Mouse (Mus musculus) bone marrow macrophage, adult 2 months (primary cell): Measurements from ENCODE around the gene Nop10. TPM values are rescaled to one million over a fixed set of nuclear protein-coding genes. Genes with fewer than 3 reads are reported as not detected.

ENCODE experiments used
- H3K27ac ChIP-seq: 2 replicates; pipeline ENCODE4 v1.5.1; 2012; ENCODE audit warnings: low read depth, low read length; ENCODE audit not compliant: insufficient read depth
- H3K4me1 ChIP-seq: 2 replicates; pipeline ENCODE4 v1.6.1; 2012; ENCODE audit warnings: low read length; ENCODE audit not compliant: control insufficient read depth, insufficient read depth
- H3K4me3 ChIP-seq: 2 replicates; pipeline ENCODE4 v1.5.1; 2012; ENCODE audit warnings: mild to moderate bottlenecking, low read length, moderate library complexity; ENCODE audit not compliant: insufficient read depth
- CTCF ChIP-seq: IDR thresholded peaks from 2 replicates; pipeline ENCODE4 v1.5.1; 2012; ENCODE audit warnings: low read depth, mild to moderate bottlenecking, low read length, moderate library complexity
- POLR2A ChIP-seq: IDR thresholded peaks from 2 replicates; pipeline ENCODE4 v1.6.1; 2012; ENCODE audit warnings: mild to moderate bottlenecking, low read depth, low read length, borderline replicate concordance
- polyA plus RNA-seq: library from polyadenylated mRNA; stranded (reverse); fragments of >200 nt; gene quantifications from 2 replicates; pipeline ENCODE4 v1.2.4, GENCODE M21; 2012; ENCODE audit not compliant: missing spikeins, insufficient read depth, insufficient read length

Nop10 gene
- polyA plus RNA-seq, 1 experiment: 52.6 TPM

DNA sequence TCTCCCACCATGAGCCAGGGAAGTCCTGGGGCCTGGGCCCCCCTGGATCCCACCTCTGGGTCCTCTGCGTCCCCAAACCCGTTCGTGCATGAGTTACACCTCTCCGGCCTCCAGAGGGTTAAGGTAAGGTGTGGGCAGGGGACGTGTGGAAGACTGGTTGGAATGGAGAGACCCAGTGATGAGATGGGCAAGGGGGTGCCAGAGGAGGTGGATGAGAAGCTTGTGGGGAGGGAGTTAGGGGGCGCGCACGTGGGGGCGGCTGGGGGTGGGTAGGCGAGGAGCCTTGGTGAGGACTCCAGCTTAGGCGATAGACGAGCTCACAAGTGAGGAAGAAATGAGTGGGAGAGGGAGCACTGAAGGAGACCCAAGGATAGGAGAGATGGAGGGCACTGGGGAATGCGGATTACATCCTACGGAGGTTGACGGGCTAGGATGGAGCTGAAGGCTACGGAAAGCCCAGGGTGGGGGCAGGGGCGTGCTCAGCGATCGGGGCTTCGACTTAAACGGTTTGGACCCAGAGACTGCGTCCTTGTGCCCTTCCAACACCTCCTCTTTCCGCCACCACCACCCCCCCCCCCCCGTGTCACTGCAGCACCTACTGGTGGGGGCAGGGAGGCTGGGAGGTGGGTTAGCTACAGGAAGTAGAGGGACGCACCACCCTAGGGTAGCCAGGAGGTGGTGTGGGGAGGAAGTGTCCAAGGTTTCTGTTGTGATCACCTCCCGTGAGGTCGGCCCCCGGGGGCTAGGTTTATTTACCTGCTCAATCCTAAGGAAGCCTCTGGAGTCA is 21.6 kb upstream of the Nop10 start:
- TF ChIP-seq CTCF (no peak), POLR2A (no peak)
- H3K4me1 ChIP-seq: peaks cover 10% of the 10 kb centered on the region
- H3K4me3 ChIP-seq: peak overlapping the region; percentile 97
- H3K27ac ChIP-seq: no peak overlapping the region

DNA sequence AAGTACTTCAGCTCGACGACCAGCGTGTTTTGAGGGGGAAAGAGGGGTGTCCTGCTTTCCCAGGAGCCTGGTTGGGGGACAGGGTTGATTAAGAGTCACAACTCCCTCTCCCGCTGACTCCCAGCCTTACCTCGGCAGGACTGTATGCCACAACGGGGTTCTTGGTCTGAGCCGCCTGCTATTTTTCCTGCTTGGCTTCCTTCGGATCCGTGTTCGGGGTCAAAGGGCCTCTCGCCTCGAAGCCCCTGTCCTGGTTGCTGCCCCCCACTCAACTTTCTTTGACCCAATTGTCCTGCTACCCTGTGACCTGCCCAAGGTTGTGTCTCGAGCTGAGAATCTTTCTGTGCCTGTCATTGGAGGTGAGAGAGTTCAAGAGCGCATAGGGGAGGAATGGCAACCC is 19.9 kb upstream of the Nop10 start:
- Histone ChIP-seq H3K27ac (no peak overlapping the region), H3K4me3 (no peak overlapping the region), H3K4me1 (peaks cover 10% of the 10 kb centered on the region)
- TF ChIP-seq CTCF: no peak
- TF ChIP-seq POLR2A: no peak

DNA sequence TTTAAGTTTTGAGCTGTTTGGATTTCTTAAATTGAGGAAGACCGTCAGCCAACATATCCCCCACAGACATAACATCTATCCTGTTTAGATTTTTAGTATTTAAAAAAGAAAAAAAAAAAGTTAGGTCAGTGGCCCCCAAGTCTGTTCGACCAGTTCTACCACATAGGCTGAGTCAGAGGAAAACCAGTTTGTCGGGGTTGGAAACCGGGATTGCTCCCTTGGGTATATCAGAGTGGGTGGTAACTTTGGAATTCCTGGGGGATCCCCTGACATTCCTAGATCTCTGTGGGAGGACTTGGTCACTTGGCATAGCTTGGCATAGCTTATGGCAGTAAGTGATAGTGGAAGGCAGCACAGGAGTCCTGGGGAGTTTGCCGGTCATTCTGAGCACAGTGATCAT is 16.4 kb upstream of the Nop10 start:
- no peak overlapping the region for H3K27ac ChIP-seq
- 0 out of 2 replicates have a peak, but pooled peaks cover 3% of the 10 kb centered on the region for H3K4me1 ChIP-seq
- no peak overlapping the region for H3K4me3 ChIP-seq
- TF ChIP-seq POLR2A: no peak
- TF ChIP-seq CTCF: no peak

DNA sequence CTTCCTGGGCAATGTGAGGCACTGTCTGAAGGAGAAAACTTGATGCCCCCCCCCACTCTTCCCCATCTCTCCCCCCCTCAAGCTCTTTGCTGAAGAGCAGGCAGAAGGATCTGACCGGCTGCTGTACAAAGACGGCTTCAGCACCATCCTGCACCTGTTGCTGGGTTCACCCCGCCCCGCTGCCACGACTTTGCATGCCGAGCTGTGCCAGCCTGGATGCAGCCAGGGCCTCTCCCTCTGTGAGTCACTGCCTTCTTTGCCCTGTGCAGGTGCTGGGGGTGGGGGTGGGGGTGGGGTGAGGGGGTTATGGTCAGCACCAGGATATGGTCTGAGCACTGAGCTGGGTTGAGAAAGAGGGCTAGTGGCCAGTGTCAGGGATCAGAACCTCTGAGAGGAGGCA is 15.5 kb upstream of the Nop10 start:
- no peaks in the 10 kb centered on the region for H3K4me1 ChIP-seq
- H3K27ac ChIP-seq: no peak overlapping the region
- TF ChIP-seq CTCF (no peak), POLR2A (no peak)
- no peak overlapping the region for H3K4me3 ChIP-seq

DNA sequence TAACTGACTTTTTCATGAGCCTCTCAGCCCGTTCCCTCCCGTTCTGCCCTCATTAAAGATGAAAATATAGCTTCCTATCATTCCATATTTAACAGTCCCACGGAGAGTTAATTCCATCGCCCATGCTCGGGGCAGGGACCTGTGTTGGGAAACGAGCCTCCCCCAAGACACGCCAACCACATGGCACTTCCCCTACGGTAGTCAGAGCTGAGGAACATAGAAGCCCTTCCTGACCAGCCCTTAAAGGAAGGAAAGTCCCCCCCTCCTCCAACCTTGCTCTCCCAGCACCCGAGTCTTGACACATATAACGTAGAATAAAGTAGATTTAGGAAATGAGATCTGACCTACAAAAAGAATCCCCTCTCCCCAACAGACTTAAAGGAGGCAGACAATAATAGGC is 14.4 kb upstream of the Nop10 start:
- no peak for TF ChIP-seq POLR2A
- no peak for TF ChIP-seq CTCF
- Histone ChIP-seq H3K4me3 (no peak overlapping the region), H3K27ac (no peak overlapping the region), H3K4me1 (no peaks in the 10 kb centered on the region)

DNA sequence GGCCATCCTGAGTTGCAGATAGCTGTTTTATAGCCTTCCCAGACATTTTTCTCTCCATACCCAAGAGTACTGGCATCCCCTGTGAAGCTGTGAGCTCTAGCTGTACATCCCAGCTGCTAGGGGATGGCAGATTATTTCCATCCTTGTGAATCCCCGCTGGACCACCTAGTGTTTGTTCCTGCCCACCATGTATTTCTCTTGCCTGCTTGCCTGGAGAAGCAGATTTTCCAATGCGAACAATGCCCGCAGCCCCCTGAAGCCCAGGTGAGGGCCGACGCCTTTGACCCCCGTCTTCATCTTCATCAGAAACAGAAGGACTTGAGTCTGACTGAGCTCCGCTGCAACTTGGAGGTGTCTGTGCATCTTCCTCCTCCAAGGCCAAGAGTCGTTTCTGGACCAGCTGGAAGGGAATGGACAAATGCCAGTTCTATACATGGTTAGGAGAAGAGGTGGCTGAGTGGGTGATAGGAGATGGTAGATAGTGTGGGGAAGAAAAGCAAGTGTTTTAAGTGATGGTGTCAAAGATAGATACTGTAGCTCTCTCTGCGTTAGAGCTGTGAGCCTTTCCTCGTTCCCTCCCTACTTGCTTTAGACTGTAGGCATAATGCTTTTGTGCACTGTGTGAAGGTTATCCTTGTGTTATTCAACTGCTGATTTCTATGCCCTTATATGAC is 11.8 kb upstream of the Nop10 start:
- no peak overlapping the region for H3K27ac ChIP-seq
- H3K4me1 ChIP-seq: peaks cover 8% of the 10 kb centered on the region
- H3K4me3 ChIP-seq: no peak overlapping the region
- no peak for TF ChIP-seq POLR2A
- TF ChIP-seq CTCF: no peak

DNA sequence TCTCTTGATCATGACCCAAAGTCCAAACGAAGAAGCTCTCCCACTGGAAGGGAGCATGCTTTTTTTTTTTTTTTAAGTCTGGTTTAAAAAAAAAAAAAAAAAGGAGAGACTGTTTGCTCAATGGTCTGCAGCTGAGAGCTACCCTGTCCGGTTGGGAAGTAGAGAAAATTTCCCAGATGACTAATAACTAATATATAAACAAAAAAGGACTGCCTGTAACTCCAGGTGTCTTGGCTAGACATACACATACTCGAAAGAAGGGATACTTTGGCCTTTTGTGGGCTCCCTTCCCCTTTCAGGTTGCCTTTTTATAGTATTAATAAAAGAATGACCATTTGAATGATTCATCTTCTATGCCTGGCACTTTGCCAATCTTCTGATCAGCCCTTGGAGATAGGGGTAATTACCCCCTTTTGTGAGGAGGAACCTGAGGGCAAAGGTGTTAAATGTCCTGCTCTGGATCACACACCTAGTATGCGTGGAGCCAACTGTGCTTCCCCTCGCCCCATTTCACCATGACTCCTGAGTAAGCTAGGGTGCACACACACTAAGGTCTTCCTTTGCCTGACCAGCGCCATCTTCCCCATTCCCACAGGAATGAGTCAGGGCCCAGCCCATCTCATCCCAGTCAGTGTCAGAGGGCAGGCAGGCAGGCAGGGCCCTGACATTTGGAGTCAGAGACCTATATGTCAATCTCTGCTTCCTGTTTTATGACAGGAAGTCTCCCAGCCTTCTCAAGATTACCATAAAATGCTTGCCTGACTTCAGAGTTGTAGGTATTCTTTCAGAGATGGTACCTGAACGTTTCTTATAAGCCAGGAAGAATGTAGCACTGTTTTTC is 6.8 kb upstream of the Nop10 start:
- TF ChIP-seq POLR2A: no peak
- no peak for TF ChIP-seq CTCF
- H3K27ac ChIP-seq: no peak overlapping the region
- H3K4me3 ChIP-seq: no peak overlapping the region
- peaks cover 33% of the 10 kb centered on the region for H3K4me1 ChIP-seq

DNA sequence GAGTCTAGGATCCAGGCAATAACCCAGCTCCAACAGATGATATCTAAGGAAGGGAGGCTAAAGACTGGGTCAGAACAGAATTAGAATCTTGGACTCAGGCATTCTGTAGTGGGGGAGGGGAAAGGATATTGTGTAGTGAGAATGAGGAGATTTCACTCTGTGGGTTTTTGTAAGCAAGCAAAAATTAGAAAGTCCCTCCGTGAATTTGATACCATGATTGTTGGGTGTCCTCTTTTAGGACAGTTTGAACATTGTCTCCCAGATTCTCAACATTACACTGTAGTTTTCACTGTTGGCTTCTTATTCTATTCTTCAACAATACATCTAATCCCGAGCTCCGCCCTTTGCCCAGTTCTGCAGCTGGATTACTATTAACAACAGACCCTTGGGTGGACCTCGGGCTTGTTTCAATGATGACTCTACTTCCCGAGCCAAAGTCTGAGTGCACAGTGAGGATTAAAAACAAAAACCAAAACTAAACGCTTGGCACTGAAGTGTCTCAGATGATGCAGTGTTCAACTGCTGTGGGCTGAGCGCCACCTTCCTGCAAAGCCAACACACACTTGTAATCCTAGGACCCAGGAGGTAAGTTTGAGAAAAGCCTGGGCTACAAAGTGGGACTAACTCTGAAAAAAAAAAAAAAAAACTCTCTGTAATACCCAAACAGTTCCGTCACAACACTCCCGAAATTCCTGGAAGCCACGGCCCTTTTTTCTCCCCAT is 2.3 kb upstream of the Nop10 start, which contains the start of gene Nutm1:
Nutm1 (minus strand) TSS at position 51 of the 722 bp plus-strand sequence.
- peaks cover 38% of the 10 kb centered on the region for H3K4me1 ChIP-seq
- TF ChIP-seq CTCF: peak; percentile 24; the same call in 1 of the 2 replicates
- no peak for TF ChIP-seq POLR2A
- H3K27ac ChIP-seq: no peak within 1 kb of the TSS
- no peak within 1 kb of the TSS for H3K4me3 ChIP-seq

DNA sequence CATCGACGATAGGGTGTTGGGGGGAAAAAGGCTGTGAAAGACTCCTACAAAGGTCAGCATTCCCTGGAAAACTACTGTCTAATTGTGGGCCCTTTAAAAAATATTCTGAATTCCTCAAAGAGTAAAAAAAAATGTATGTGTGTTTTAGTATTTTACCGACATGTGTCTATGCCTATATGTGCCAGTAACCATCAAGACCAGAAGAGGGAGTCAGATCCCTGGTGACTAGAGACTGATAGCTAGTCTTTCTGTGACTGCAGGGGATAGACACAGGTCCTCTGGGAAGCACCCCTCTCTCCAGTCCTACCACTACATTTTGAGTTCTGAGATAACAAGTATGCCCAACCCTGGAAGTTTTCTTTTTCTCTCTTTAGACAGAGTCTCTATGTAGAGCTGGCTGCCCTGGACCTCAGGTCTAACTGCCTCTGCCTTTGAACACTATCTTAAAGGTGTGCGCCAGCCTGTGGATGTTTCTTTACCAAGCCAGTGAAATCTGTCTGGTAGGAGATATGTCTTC is 1.1 kb downstream of the Nop10 start:
- H3K27ac ChIP-seq: no peak overlapping the region
- H3K4me1 ChIP-seq: peaks cover 12% of the 10 kb centered on the region
- TF ChIP-seq CTCF (no peak), POLR2A (no peak)
- H3K4me3 ChIP-seq: peak overlapping the region; percentile 85
